Mouse (Mus musculus) MEL (cell line): ENCODE measurements at regions not wholly inside any gene's neighbourhood (a gene's known extent, or its start where the extent isn't known, plus 50 kb on each side); places are given as distances from the start of the nearest gene placed in this dataset.

Source experiments
- DNase-seq: peaks from one replicate; pipeline ENCODE4 v3.0.0; 2011; ENCODE audit warnings: low read depth, low spot score
- H3K27ac ChIP-seq: 2 replicates; pipeline ENCODE4 v1.5.1; 2012; ENCODE audit warnings: low read depth, mild to moderate bottlenecking, control low read depth, low read length, moderate library complexity; ENCODE audit not compliant: control insufficient read depth
- H3K27me3 ChIP-seq, 2 experiments: fragments of 150-350 bp in 1 of 2; sonication (generic) in 1 of 2; 2 replicates each; pipeline ENCODE4 v1.6.1; 2012; ENCODE audit warnings: low read length in 2 of 2, mild to moderate bottlenecking in 2 of 2, improper control_type of control experiment in 1 of 2, moderate library complexity in 1 of 2; ENCODE audit not compliant: insufficient read depth in 2 of 2, control insufficient read depth in 1 of 2
- H3K36me3 ChIP-seq, 2 experiments: 2 replicates each; pipeline ENCODE4 v1.6.1; 2012 to 2014; ENCODE audit warnings: low read length in 2 of 2, improper control_type of control experiment in 1 of 2, inconsistent platforms in 1 of 2, mild to moderate bottlenecking in 1 of 2; ENCODE audit not compliant: insufficient read depth in 2 of 2, control insufficient read depth in 1 of 2
- H3K4me1 ChIP-seq, 2 experiments: fragments of 150-350 bp in 1 of 2; sonication (generic) in 1 of 2; 2 replicates each; pipeline ENCODE4 v1.6.1; 2012; ENCODE audit warnings: low read length in 2 of 2, improper control_type of control experiment in 1 of 2, mild to moderate bottlenecking in 1 of 2; ENCODE audit not compliant: insufficient read depth in 2 of 2, control insufficient read depth in 1 of 2
- H3K4me3 ChIP-seq, 2 experiments: fragments of 150-350 bp in 1 of 2; sonication (generic) in 1 of 2; 2 replicates each; pipeline ENCODE4 v1.5.1; 2012; ENCODE audit warnings: low read depth in 2 of 2, low read length in 2 of 2, mild to moderate bottlenecking in 2 of 2, moderate library complexity in 2 of 2, control low read depth in 1 of 2, improper control_type of control experiment in 1 of 2; ENCODE audit not compliant: control insufficient read depth in 1 of 2, insufficient read depth in 1 of 2
- H3K79me2 ChIP-seq: 2 replicates; pipeline ENCODE4 v1.6.1; 2012; ENCODE audit warnings: mild to moderate bottlenecking, low read length, moderate library complexity; ENCODE audit not compliant: control insufficient read depth, poor library complexity, insufficient read depth
- H3K9ac ChIP-seq: 2 replicates; pipeline ENCODE4 v1.6.1; 2012; ENCODE audit warnings: low read depth, mild to moderate bottlenecking, control low read depth, low read length, moderate library complexity; ENCODE audit not compliant: control insufficient read depth, poor library complexity, severe bottlenecking
- H3K9me3 ChIP-seq: fragments of 150-350 bp; sonication (generic); replicated peaks from 2 replicates; pipeline ENCODE4 v1.6.1; 2012; ENCODE audit warnings: mild to moderate bottlenecking, low read length, improper control_type of control experiment, moderate library complexity; ENCODE audit not compliant: insufficient read depth
- CHD1 ChIP-seq: IDR thresholded peaks from 2 replicates; pipeline ENCODE4 v1.6.1; 2012; ENCODE audit warnings: low read depth, mild to moderate bottlenecking, inconsistent platforms, low read length, improper control_type of control experiment
- CHD2 ChIP-seq: IDR thresholded peaks from 2 replicates; pipeline ENCODE4 v1.6.1; 2011; ENCODE audit warnings: low read length, improper control_type of control experiment
- CTCF ChIP-seq, 3 experiments: IDR thresholded peaks in 2 of 3; conservative IDR thresholded peaks in 1 of 3; 2 replicates each; pipeline ENCODE4 v1.5.1; 2011 to 2012; ENCODE audit warnings: low read length in 3 of 3, low read depth in 2 of 3, mild to moderate bottlenecking in 2 of 3, improper control_type of control experiment in 1 of 3, inconsistent platforms in 1 of 3, mixed read lengths in 1 of 3, moderate library complexity in 1 of 3; ENCODE audit not compliant: control insufficient read depth in 1 of 3, insufficient read depth in 1 of 3, poor library complexity in 1 of 3, severe bottlenecking in 1 of 3
- GATA1 ChIP-seq: IDR thresholded peaks from 2 replicates; pipeline ENCODE4 v1.6.1; 2011; ENCODE audit warnings: low read depth, low read length, improper control_type of control experiment
- KAT2A ChIP-seq: conservative IDR thresholded peaks from 2 replicates; pipeline ENCODE4 v1.6.1; 2012; ENCODE audit warnings: low read depth, low read length, improper control_type of control experiment, inconsistent platforms
- MAFK ChIP-seq: IDR thresholded peaks from 2 replicates; pipeline ENCODE4 v1.6.1; 2011; ENCODE audit warnings: low read depth, mild to moderate bottlenecking, low read length, improper control_type of control experiment, borderline replicate concordance
- MAX ChIP-seq: IDR thresholded peaks from 2 replicates; pipeline ENCODE4 v1.6.1; 2011; ENCODE audit warnings: low read length, improper control_type of control experiment
- MAZ ChIP-seq: IDR thresholded peaks from 2 replicates; pipeline ENCODE4 v1.6.1; 2012; ENCODE audit warnings: low read depth, mild to moderate bottlenecking, inconsistent platforms, low read length, improper control_type of control experiment
- MEF2A ChIP-seq: IDR thresholded peaks from 2 replicates; pipeline ENCODE4 v1.6.1; 2014; ENCODE audit warnings: low read depth, mild to moderate bottlenecking, inconsistent platforms, low read length, improper control_type of control experiment; ENCODE audit not compliant: poor library complexity, insufficient replicate concordance, severe bottlenecking; ENCODE audit errors: extremely low read depth
- MYB ChIP-seq: IDR thresholded peaks from 2 replicates; pipeline ENCODE4 v1.6.1; 2011; ENCODE audit warnings: mild to moderate bottlenecking, low read depth, low read length, improper control_type of control experiment
- NELFE ChIP-seq: IDR thresholded peaks from 2 replicates; pipeline ENCODE4 v1.6.1; 2011; ENCODE audit warnings: low read depth, low read length, improper control_type of control experiment
- NRF1 ChIP-seq: IDR thresholded peaks from 2 replicates; pipeline ENCODE4 v1.6.1; 2014; ENCODE audit warnings: low read depth, mild to moderate bottlenecking, inconsistent platforms, low read length, improper control_type of control experiment, moderate library complexity; ENCODE audit not compliant: poor library complexity, insufficient read depth, severe bottlenecking
- TAL1 ChIP-seq: IDR thresholded peaks from 2 replicates; pipeline ENCODE4 v1.6.1; 2012; ENCODE audit warnings: mild to moderate bottlenecking, inconsistent platforms, low read length, moderate library complexity, mixed read lengths
- TBP ChIP-seq: IDR thresholded peaks from 2 replicates; pipeline ENCODE4 v1.8.0; 2011; ENCODE audit warnings: low read depth, low read length, improper control_type of control experiment
- UBTF ChIP-seq: IDR thresholded peaks from 2 replicates; pipeline ENCODE4 v1.6.1; 2012; ENCODE audit warnings: low read depth, mild to moderate bottlenecking, inconsistent platforms, low read length, improper control_type of control experiment, moderate library complexity, borderline replicate concordance; ENCODE audit not compliant: insufficient read depth
- USF2 ChIP-seq, 2 experiments: IDR thresholded peaks; 2 replicates each; pipeline ENCODE4 v1.6.1; 2011 to 2012; ENCODE audit warnings: improper control_type of control experiment in 2 of 2, low read length in 2 of 2, borderline replicate concordance in 1 of 2, inconsistent platforms in 1 of 2, low read depth in 1 of 2, mild to moderate bottlenecking in 1 of 2; ENCODE audit not compliant: insufficient read depth in 1 of 2
- ZC3H11A ChIP-seq: IDR thresholded peaks from 2 replicates; pipeline ENCODE4 v1.6.1; 2012; ENCODE audit warnings: low read depth, mild to moderate bottlenecking, inconsistent platforms, low read length, improper control_type of control experiment
- ZNF384 ChIP-seq: IDR thresholded peaks from 2 replicates; pipeline ENCODE4 v1.6.1; 2012; ENCODE audit warnings: low read depth, mild to moderate bottlenecking, inconsistent platforms, low read length, improper control_type of control experiment

DNA sequence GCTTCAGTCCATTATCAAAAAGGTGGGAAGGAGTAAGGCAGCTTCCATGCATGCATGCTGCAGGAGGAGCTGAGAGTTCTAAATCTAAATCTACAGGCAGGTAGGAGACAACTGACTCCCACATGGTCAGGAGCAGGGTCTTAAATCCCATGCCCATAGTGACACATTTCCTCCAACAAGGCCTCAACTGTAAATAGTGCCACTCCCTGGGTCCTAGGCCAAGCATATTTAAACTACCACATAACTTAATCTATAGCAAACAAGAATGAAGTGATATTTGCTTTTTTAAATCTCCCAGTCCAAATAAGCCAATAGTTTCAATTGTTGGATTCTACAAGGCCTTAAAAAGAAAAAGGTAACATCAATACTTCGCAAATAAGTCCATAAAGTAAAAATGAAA, 1345.4 kb upstream of the Dsel start:
- Histone ChIP-seq H3K9me3 (no peaks in the 10 kb centered on the region), H3K27me3 (no peaks in the 10 kb centered on the region), H3K4me3 (no peak overlapping the region), H3K27ac (no peak overlapping the region), H3K4me1 (no peaks in the 10 kb centered on the region), H3K36me3 (no peaks in the 10 kb centered on the region), H3K9ac (no peak overlapping the region), H3K79me2 (no peaks in the 10 kb centered on the region)
- DNase-seq, result no peak
- TF ChIP-seq CHD1, result no peak
- TF ChIP-seq KAT2A, result no peak
- TF ChIP-seq MEF2A, result no peak
- TF ChIP-seq ZNF384, result no peak
- TF ChIP-seq ZC3H11A, result no peak
- TF ChIP-seq CHD2, result no peak
- TF ChIP-seq TBP, result no peak
- no peak for TF ChIP-seq CTCF (IDR thresholded peaks at IDR 0.05 in 2 of 3, conservative IDR thresholded peaks at IDR 0.05 in 1 of 3; ENCODE audit: control insufficient read depth in 1 of 3, insufficient read depth in 1 of 3, low read depth in 2 of 3, low read length in 3 of 3, poor library complexity in 1 of 3, severe bottlenecking in 1 of 3)
- no peak for TF ChIP-seq MAX
- no peak for TF ChIP-seq MAFK
- no peak for TF ChIP-seq MYB
- TF ChIP-seq GATA1, result no peak
- TF ChIP-seq NRF1, result no peak
- no peak for TF ChIP-seq USF2 (IDR thresholded peaks at IDR 0.05; ENCODE audit: borderline replicate concordance in 1 of 2, insufficient read depth in 1 of 2, low read depth in 1 of 2, low read length in 2 of 2)
- no peak for TF ChIP-seq UBTF
- no peak for TF ChIP-seq TAL1
- no peak for TF ChIP-seq MAZ

- H3K27ac ChIP-seq, result no peak overlapping the region
- DNase-seq, result no peak
- TF ChIP-seq CHD2 (no peak), NELFE (no peak), USF2 (IDR thresholded peaks at IDR 0.05; ENCODE audit: borderline replicate concordance in 1 of 2, insufficient read depth in 1 of 2, low read depth in 1 of 2, low read length in 2 of 2) (no peak)
- no peaks in the 10 kb centered on the region for H3K4me1 ChIP-seq
- H3K27me3 ChIP-seq, result no peaks in the 10 kb centered on the region
- no peak overlapping the region for H3K4me3 ChIP-seq
- no peaks in the 10 kb centered on the region for H3K79me2 ChIP-seq
- no peaks in the 10 kb centered on the region for H3K36me3 ChIP-seq
- no peak overlapping the region for H3K9ac ChIP-seq
- H3K9me3 ChIP-seq, result no peaks in the 10 kb centered on the region
Measured at GRCm38 (mm10) chr1:113204019-113204418, 1339.3 kb upstream of the Dsel start.
